Mouse (Mus musculus): Measurements from ENCODE around the gene Kif2c.

DNA sequence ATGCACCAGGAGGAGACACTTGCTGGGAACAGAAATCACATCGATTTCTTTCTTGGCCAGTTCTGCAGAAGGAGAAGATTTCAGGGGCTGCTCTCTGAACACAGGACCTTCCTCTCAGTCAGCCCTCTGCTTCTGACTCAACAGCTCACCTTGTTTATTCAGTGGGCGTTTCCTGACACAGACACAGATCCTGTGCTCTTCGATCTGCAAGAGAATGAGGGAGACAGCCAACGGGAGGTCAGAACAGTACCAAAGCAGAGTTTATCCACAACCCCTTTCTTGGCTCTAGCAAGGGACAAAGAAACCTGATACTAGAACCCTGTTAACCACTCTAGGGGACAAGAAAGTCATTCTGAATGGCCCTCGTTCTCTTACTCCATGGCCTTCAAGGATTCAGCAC is 12.5 kb downstream of the Kif2c start:
- TF ChIP-seq TAL1 (conservative IDR thresholded peaks at IDR 0.05; ENCODE audit: low read depth, low read length) (no peak), CTCF (IDR thresholded peaks at IDR 0.05; ENCODE audit: low read depth, low read length) (no peak), GATA2 (IDR thresholded peaks at IDR 0.05; ENCODE audit: borderline replicate concordance, low read depth, low read length) (no peak), GATA1 (IDR thresholded peaks at IDR 0.05; ENCODE audit: borderline replicate concordance, low read length) (no peak), POLR2AphosphoS5 (IDR thresholded peaks at IDR 0.05; ENCODE audit: insufficient replicate concordance, low read depth, low read length) (no peak)

Data from G1E (cell line).